Mouse (Mus musculus): ENCODE data around the gene Nbea.
"Not testable (repeated sequence)": the region's sequence is repeated elsewhere in the genome, so short reads cannot be mapped to it uniquely, and the experiment has no call there.

Gene Nbea

GRCm38 (mm10) chr3:56039494-56039893 is 144.0 kb downstream of the Nbea start:
- DNase-seq (ENCODE audit: low read depth, low spot score): no peak

GRCm38 (mm10) chr3:56034596-56034995 is 148.9 kb downstream of the Nbea start:
- DNase-seq (ENCODE audit: low read depth, low spot score): no peak

DNA sequence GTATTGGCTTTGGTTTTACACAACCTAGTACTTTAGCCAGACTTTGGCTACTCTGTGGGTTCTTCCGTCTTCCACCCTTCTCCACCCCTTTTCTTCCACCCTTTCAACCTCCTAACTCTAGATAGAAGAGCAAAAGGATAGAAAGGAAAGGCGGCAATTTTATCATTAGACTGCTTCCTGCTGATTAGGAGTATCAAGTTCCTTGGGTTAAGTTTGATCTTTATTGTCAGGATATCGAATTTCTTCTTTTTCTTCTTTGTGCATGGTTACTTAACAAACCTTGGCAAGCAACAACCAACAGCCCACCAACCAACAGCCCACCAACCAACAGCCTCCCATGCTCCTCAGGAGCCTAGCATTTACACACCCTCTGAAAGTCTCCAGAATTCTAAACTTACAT is 165.0 kb downstream of the Nbea start:
- DNase-seq (ENCODE audit: low read depth, low spot score): no peak

GRCm38 (mm10) chr3:56011132-56011531 is 172.4 kb downstream of the Nbea start:
- DNase-seq (ENCODE audit: low read depth, low spot score): no peak

GRCm38 (mm10) chr3:56007991-56008390 is 175.5 kb downstream of the Nbea start:
- peak; percentile 37 for DNase-seq (ENCODE audit: low read depth, low spot score)

DNA sequence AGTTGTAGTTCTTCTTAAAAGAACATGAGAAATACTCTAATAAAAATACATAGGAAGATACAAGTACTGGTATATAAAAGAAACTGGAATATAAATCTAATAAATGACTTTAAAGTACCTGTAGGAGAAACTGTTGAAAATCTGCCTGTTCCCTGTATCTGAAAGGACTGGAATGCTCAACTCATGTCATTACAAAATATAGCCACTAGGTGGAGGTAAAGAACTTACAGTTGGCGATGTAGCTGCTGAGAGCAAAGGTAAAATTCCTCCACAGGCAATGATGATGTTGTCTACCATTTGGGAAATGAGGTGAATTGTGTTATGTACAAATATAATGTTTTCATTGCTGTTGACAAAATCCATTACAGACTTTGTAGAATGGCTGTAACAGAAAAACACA is 183.2 kb downstream of the Nbea start:
- DNase-seq (ENCODE audit: low read depth, low spot score): peak; percentile 47

GRCm38 (mm10) chr3:55978361-55978760 is 205.1 kb downstream of the Nbea start:
- DNase-seq (ENCODE audit: low read depth, low spot score): no peak

- DNase-seq (ENCODE audit: low read depth, low spot score): not testable (repeated sequence)
Observed at GRCm38 (mm10) chr3:55976986-55977385, 206.5 kb downstream of the Nbea start.

DNA sequence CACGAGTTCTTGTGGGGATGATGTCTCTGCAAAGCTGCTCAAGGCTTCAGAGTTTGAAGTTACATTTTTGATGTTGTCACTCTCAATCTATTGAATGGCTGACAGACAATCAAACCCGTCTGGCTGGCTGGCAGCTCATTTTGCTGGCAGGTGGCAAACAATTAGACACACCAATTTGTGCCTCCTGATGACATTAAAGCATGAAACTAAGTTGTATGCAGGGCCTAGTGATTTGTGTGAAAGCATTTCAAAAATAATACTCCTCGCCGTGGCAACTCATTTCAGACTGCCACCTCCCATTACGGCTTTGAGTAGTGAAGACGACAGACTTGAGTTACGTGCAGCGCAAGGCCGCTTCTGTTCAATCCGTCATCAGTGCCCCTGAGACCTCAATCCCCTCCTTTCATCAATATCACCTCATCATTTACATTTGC is 217.8 kb downstream of the Nbea start:
- DNase-seq (ENCODE audit: low read depth, low spot score): no peak

- DNase-seq (ENCODE audit: low read depth, low spot score): no peak
Observed at GRCm38 (mm10) chr3:55963032-55963431, 220.5 kb downstream of the Nbea start.

- DNase-seq (ENCODE audit: low read depth, low spot score): no peak
Observed at GRCm38 (mm10) chr3:55949994-55950393, 233.5 kb downstream of the Nbea start.

DNA sequence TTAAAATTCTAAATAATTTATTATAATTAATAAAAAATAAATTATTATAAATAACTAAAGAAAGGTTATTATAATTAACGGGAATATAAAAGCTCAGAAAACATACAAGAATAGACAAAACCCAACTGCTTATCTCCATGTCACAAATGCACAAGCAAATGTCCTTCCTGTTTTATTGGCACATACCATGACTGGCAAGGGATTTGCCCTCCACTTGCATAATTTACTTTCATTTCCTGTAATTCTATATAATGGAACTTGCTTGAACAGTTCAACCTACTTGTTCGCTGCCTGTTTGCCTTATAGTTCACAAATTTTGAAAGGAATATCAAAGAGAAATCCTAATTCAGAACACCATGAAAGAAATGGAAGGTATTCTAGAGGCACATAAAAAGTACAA is 234.4 kb downstream of the Nbea start:
- no peak for DNase-seq (ENCODE audit: low read depth, low spot score)

GRCm38 (mm10) chr3:55927343-55927742 is 256.2 kb downstream of the Nbea start:
- no peak for DNase-seq (ENCODE audit: low read depth, low spot score)

- no peak for DNase-seq (ENCODE audit: low read depth, low spot score)
Observed at GRCm38 (mm10) chr3:55909290-55909689, 274.2 kb downstream of the Nbea start.

DNA sequence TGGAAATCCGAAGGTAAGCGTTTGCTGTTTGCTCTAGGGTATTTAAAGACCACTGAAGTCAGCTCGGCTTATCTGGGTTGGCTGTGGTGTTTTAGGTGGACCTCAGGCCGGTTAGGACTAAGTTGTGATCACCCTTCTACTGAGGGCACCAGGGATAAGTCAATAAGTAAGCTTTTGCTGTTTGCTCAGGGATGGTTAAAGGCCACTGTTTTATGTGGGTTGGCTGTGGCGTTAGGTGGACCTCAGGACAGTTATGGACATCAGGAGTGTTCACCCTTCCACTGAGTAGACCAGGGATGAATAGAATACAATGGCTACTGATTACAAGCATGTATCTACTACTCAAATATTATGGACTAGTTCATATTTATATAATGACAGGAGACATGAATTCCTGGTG is 292.9 kb downstream of the Nbea start:
- DNase-seq (ENCODE audit: low read depth, low spot score): no peak

GRCm38 (mm10) chr3:55889227-55889626 is 294.3 kb downstream of the Nbea start:
- no peak for DNase-seq (ENCODE audit: low read depth, low spot score)

DNA sequence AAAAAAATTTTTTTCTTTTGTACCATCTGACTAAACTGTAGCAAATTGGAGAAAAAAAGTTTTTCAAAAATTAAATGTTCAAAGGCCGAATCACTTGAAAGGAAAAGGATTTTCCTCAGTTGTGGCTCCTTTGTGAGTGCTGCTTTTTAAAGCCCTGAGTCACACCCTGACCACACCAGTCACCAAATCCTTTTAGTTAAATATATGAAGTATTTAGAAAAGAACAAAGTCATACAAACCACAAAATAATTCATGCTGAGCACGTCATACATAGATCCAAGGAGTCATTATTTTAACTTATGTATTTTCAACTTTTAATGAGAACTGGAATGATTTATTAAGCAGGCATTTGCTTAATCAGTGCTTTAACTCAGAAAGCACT is 295.7 kb downstream of the Nbea start:
- no peak for DNase-seq (ENCODE audit: low read depth, low spot score)

- no peak for DNase-seq (ENCODE audit: low read depth, low spot score)
Observed at GRCm38 (mm10) chr3:55887193-55887828, 296.2 kb downstream of the Nbea start.

GRCm38 (mm10) chr3:55872944-55873924 is 310.3 kb downstream of the Nbea start:
- DNase-seq (ENCODE audit: low read depth, low spot score): no peak

DNA sequence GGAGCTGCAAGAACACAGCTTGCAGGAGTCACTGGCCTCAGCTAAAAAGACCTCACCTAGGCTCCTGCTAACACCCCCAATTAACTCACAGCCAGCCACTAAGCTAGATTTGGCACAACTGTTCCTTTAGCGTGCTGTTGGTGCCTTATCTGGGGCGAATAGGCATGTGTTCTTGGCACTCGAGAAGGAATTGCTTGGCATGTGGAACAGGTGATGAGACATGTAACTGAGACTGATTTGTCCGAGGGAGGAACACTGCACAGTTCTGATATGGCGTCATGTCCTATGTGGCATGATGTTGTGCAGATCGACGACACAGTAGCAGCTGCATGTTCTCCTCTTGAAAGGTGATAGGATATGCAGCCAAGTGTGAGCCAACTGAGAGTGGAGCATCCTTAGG is 331.0 kb downstream of the Nbea start:
- DNase-seq (ENCODE audit: low read depth, low spot score): no peak

DNA sequence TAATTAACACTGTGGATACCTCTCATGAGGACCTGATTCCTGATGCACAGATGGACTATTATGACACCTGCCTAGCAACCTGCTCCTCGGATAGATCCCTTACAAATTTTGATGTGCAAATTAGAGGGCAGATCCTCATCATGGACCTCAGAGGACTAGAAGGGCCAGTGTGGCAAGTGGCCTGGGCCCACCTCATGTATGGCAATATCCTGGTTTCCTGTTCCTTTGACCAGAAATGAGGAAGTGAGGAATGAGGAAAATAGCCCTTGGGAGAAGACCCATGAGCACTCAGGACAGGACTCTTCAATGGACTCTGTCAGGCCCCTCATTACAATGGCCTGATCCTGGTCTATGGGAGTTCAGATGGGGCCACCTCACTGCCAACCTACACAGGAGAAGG is 336.4 kb downstream of the Nbea start:
- DNase-seq (ENCODE audit: low read depth, low spot score): no peak

DNA sequence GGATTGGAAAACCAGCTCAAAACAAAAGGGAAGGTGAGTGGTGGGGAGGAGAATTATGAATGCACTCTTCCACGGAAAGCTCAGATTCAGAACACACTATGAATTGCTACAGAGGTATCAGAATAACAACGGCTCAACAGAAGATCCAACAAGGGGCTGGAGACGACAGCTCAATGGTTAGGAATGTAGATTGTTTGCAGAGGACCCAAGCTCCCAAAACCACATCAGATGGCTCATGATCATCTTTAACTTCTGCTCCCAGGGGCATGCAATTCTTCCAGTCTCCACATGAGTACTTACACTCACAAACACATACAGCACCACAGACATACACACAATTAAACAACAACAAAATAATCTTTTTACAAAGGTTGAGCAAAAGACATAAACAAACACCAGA is 346.3 kb downstream of the Nbea start:
- no peak for DNase-seq (ENCODE audit: low read depth, low spot score)

DNA sequence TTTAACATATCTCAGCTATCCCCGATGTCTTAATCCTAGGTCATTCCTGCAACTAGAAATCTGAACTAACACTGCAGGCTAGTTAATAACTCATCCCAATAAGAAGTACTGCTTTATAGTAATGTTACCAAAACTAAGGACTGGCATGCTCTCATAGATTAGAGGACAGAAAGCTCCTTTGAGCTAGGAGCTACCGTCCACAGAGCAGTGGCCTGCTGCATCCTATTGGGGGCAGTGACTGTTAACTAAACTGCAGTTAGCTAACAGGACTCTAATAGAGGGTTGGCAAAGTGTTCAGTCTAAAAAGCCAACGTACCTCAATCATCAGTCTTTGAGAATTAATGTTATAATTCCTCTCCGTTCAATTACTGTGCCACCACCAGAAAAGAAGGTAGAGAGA is 348.3 kb downstream of the Nbea start:
- no peak for DNase-seq (ENCODE audit: low read depth, low spot score)

Measured in CD4-positive, CD25-positive, alpha-beta regulatory T cell, adult 2 months (primary cell).